Mouse (Mus musculus): ENCODE data around the gene Fbxw18. TPM values are rescaled to one million over a fixed set of nuclear protein-coding genes. Genes with fewer than 3 reads are reported as not detected.
"Not testable (repeated sequence)": the region's sequence is repeated elsewhere in the genome, so short reads cannot be mapped to it uniquely, and the experiment has no call there.

Gene Fbxw18
- total RNA-seq (2022): not detected

GRCm38 (mm10) chr9:109702600-109702999 is at the start of gene Fbxw18:
Gene Fbxw18 (minus strand): TSS chr9:109702700.
- not testable (repeated sequence) for DNase-seq (ENCODE audit: low spot score in 2 of 2)

GRCm38 (mm10) chr9:109745989-109746388 is 43.5 kb upstream of the Fbxw18 start, which contains the start of gene Fbxw26:
Gene Fbxw26 (minus strand): TSS chr9:109746089.
- not testable (repeated sequence) for DNase-seq (ENCODE audit: low spot score in 2 of 2)

GRCm38 (mm10) chr9:109685299-109685698 is 17.2 kb downstream of the Fbxw18 start:
- DNase-seq (ENCODE audit: low spot score in 2 of 2): no peak

GRCm38 (mm10) chr9:109664552-109664951 is 37.9 kb downstream of the Fbxw18 start, which contains the start of gene Fbxw25:
Gene Fbxw25 (minus strand): TSS chr9:109664652.
- DNase-seq (ENCODE audit: low spot score in 2 of 2): not testable (repeated sequence)

Other genes with a start within 250 kb of the Fbxw18 start
- not detected for gene Fbxw19, start 206.8 kb downstream of the Fbxw18 start, total RNA-seq (2022)
- gene Fbxw15, start 134.4 kb downstream of the Fbxw18 start, total RNA-seq (2022): not detected
- gene Fbxw24, start 76.6 kb downstream of the Fbxw18 start, total RNA-seq (2022): not detected
- gene Fbxw25, start 38.0 kb downstream of the Fbxw18 start, total RNA-seq (2022): not detected
- gene Fbxw26, start 43.4 kb upstream of the Fbxw18 start, total RNA-seq (2022): not detected
- not detected for gene Fbxw27, start 88.0 kb upstream of the Fbxw18 start, total RNA-seq (2022)
- gene Spink8, start 109.6 kb upstream of the Fbxw18 start, total RNA-seq (2022): not detected
- gene Nme6, start 130.0 kb upstream of the Fbxw18 start, total RNA-seq (2022): 10 to 100 TPM; 29.2 to 35.4 (median 33.5) TPM
- gene Camp, start 146.9 kb upstream of the Fbxw18 start, total RNA-seq (2022): not detected
- 1 to 10 TPM; 4.1 to 5.7 (median 4.6) TPM for gene Cdc25a, start 172.9 kb upstream of the Fbxw18 start, total RNA-seq (2022)
- 100 to 1,000 TPM; 475 to 623 (median 599) TPM for gene Map4, start 228.8 kb upstream of the Fbxw18 start, total RNA-seq (2022)

Measured in gastrocnemius, adult 8-10 months (tissue).